Comparison of ENCODE assay signal across 8 mouse cellular contexts in the genomic region with DNA sequence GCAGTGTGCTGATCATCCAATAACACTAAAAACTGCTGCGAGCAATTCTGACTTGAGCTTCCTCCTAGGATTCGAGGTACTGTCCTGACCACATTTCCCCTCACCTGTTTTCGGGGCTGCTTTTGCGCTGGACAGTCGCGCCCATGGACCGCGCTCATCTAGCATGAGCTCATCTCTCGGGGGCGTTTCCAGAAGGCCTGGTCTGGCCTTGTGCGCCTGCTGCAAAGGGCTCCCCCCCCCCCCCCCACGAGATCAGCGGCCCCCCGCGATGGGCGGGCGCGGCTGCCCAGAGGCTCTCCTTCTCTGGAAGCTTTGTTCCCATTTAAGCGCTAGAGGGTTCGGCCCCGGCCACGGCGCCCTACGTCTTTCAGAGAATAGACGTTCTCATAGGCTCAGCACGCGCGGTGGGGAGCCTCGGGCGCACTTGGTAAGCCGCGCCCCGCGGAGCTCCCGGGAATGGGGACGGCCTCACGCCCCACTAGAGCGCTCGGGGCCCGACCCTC. TPM values are rescaled to one million over a fixed set of nuclear protein-coding genes. Genes with fewer than 3 reads are reported as not detected.
A peak's percentile ranks its signal among the peaks of the same experiment; 100 is the strongest.
DNase-seq lines count a peak whose midpoint lies in the region; ATAC-seq and TF ChIP-seq lines count a peak whose summit lies in the region.

No protein-coding gene starts in this region.

- no peaks in the 10 kb centered on the region for H3K36me3 ChIP-seq in kidney, adult 2 months (ENCODE audit: control insufficient read depth, insufficient read depth, low read length)
- H3K36me3 ChIP-seq in CH12.LX (replicated peaks in 1 of 2; ENCODE audit: control insufficient read depth in 1 of 2, insufficient read depth in 1 of 2, low read length in 1 of 2), result peaks cover 0 to 1% of the 10 kb centered on the region in 2 experiments
- no peaks in the 10 kb centered on the region for H3K36me3 ChIP-seq in embryonic facial prominence, embryonic 10.5 days (replicated peaks)
- H3K36me3 ChIP-seq in limb, embryonic 11.5 days (ENCODE audit: control insufficient read depth, insufficient read depth, low read length), result no peaks in the 10 kb centered on the region

- no peak for TF ChIP-seq POLR2A in kidney, adult 2 months (IDR thresholded peaks at IDR 0.05; ENCODE audit: low read depth, low read length)
- TF ChIP-seq POLR2A in CH12.LX (IDR thresholded peaks at IDR 0.05; ENCODE audit: low read depth, low read length), result no peak
- TF ChIP-seq POLR2A in olfactory bulb, adult 2 months (IDR thresholded peaks at IDR 0.05; ENCODE audit: insufficient read depth, low read depth, low read length), result no peak

- peak overlapping the region; percentile 70 for H3K9ac ChIP-seq in CH12.LX (ENCODE audit: insufficient read depth, low read depth)
- peak overlapping the region; percentile 97 for H3K9ac ChIP-seq in limb, embryonic 11.5 days (ENCODE audit: low read length)

- no peak for TF ChIP-seq EP300 in CH12.LX (IDR thresholded peaks at IDR 0.05; ENCODE audit: low read length)

- H3K4me3 ChIP-seq in kidney, adult 2 months (ENCODE audit: insufficient read depth, low read depth, low read length), result peak overlapping the region; percentile 72
- H3K4me3 ChIP-seq in CH12.LX (replicated peaks in 1 of 3; ENCODE audit: low read depth in 2 of 3, low read length in 2 of 3, poor library complexity in 1 of 3), result peak overlapping the region; percentile 73 to 89 (median 81)
- peak overlapping the region; percentile 96 for H3K4me3 ChIP-seq in embryonic facial prominence, embryonic 10.5 days
- H3K4me3 ChIP-seq in limb, embryonic 11.5 days (ENCODE audit: low read depth, low read length), result peak overlapping the region; percentile 80
- peak overlapping the region; percentile 92 for H3K4me3 ChIP-seq in olfactory bulb, adult 2 months (ENCODE audit: insufficient read depth, low read depth, low read length)

- no peak for DNase-seq in kidney, adult 2 months
- DNase-seq in kidney, adult 11 months, result no peak
- peak; percentile 73 for DNase-seq in CH12.LX (ENCODE audit: extremely low read depth)
- peak; percentile 87 for DNase-seq in embryonic facial prominence, embryonic 10.5 days (ENCODE audit: low spot score)
- DNase-seq in limb, embryonic 11.5 days (ENCODE audit: low spot score), result no peak
- no peak for DNase-seq in urinary bladder, postnatal 36 days (ENCODE audit: low spot score in 2 of 2)
- DNase-seq in right cerebral cortex, postnatal 10 days (ENCODE audit: low spot score in 2 of 2), result no peak

- peaks cover 27% of the 10 kb centered on the region for H3K79me2 ChIP-seq in CH12.LX (replicated peaks; ENCODE audit: control insufficient read depth, extremely low read depth, insufficient read depth, poor library complexity, severe bottlenecking)

- TF ChIP-seq RAD21 in CH12.LX (IDR thresholded peaks at IDR 0.05; ENCODE audit: low read depth, low read length), result no peak

- peak overlapping the region; percentile 91 for H3K27ac ChIP-seq in kidney, adult 2 months (ENCODE audit: insufficient read depth, low read depth, low read length)
- peak overlapping the region; percentile 81 for H3K27ac ChIP-seq in CH12.LX (ENCODE audit: insufficient read depth, low read depth)
- H3K27ac ChIP-seq in embryonic facial prominence, embryonic 10.5 days (replicated peaks), result peak overlapping the region; percentile 99
- H3K27ac ChIP-seq in limb, embryonic 11.5 days (replicated peaks; ENCODE audit: low read depth, low read length), result peak overlapping the region; percentile 100
- peak overlapping the region; percentile 99 for H3K27ac ChIP-seq in olfactory bulb, adult 2 months (ENCODE audit: insufficient read depth, low read depth, low read length)

- peaks cover under 1% of the 10 kb centered on the region; the same call in 1 of the 2 replicates for H3K4me1 ChIP-seq in kidney, adult 2 months (ENCODE audit: control insufficient read depth, insufficient read depth, low read length)
- peaks cover 0 to 19% of the 10 kb centered on the region in 2 experiments; a peak in 2 of 4 replicates for H3K4me1 ChIP-seq in CH12.LX (ENCODE audit: control insufficient read depth in 1 of 2, insufficient read depth in 2 of 2)
- H3K4me1 ChIP-seq in embryonic facial prominence, embryonic 10.5 days, result peaks cover 20% of the 10 kb centered on the region
- peaks cover 9% of the 10 kb centered on the region; the same call in 1 of the 2 replicates for H3K4me1 ChIP-seq in limb, embryonic 11.5 days (ENCODE audit: control insufficient read depth, insufficient read depth, low read length)
- H3K4me1 ChIP-seq in olfactory bulb, adult 2 months (ENCODE audit: control insufficient read depth, insufficient read depth, low read length), result no peaks in the 10 kb centered on the region

- peak overlapping the region; percentile 74 for H3K4me2 ChIP-seq in CH12.LX (ENCODE audit: insufficient read depth, low read depth, poor library complexity, severe bottlenecking)
- H3K4me2 ChIP-seq in limb, embryonic 11.5 days (ENCODE audit: low read depth, severe bottlenecking), result peak overlapping the region; percentile 68

- peak; percentile 8; the same call in 1 of the 2 replicates for ATAC-seq in limb, embryonic 11.5 days (ENCODE audit: insufficient number of reproducible peaks, low FRiP score, low TSS enrichment, low read depth)

- in situ Hi-C loops in CH12.LX (cut with MboI; ENCODE audit: low pct_ligation_motif_present, low pct_unique_long_range_greater_than_20kb, low sequenced_read_pairs), result no loop called here

- H3K9me3 ChIP-seq in CH12.LX (replicated peaks; ENCODE audit: low read length), result no peaks in the 10 kb centered on the region
- no peaks in the 10 kb centered on the region for H3K9me3 ChIP-seq in embryonic facial prominence, embryonic 10.5 days
- H3K9me3 ChIP-seq in limb, embryonic 11.5 days (ENCODE audit: control insufficient read depth, low read length), result no peaks in the 10 kb centered on the region

- dilution Hi-C loops in CH12.LX (cut with MboI; ENCODE audit: extremely low pct_ligation_motif_present, extremely low pct_unique_long_range_greater_than_20kb, low sequenced_read_pairs), result no loop called here

- no peak for TF ChIP-seq CTCF in kidney, adult 2 months (conservative IDR thresholded peaks at IDR 0.05; ENCODE audit: insufficient read depth, insufficient read length, low read depth, low read length)
- TF ChIP-seq CTCF in CH12.LX (conservative IDR thresholded peaks at IDR 0.05 in 1 of 2, IDR thresholded peaks at IDR 0.05 in 1 of 2; ENCODE audit: low read depth in 2 of 2, low read length in 2 of 2), result no peak
- no peak for TF ChIP-seq CTCF in olfactory bulb, adult 2 months (IDR thresholded peaks at IDR 0.05; ENCODE audit: insufficient read depth, low read depth, low read length)

- H3K27me3 ChIP-seq in kidney, adult 2 months (replicated peaks; ENCODE audit: control insufficient read depth, insufficient read depth, low read length), result no peaks in the 10 kb centered on the region
- no peaks in the 10 kb centered on the region for H3K27me3 ChIP-seq in CH12.LX (replicated peaks)
- no peaks in the 10 kb centered on the region for H3K27me3 ChIP-seq in embryonic facial prominence, embryonic 10.5 days (replicated peaks; ENCODE audit: low read depth, poor library complexity, severe bottlenecking)
- H3K27me3 ChIP-seq in limb, embryonic 11.5 days (ENCODE audit: control insufficient read depth, insufficient read depth, low read length), result no peaks in the 10 kb centered on the region

- WGBS in kidney, adult 2 months, result under 1% methylated on average over 40 of the region's 40 CpGs
- under 1% methylated on average over 40 of the region's 40 CpGs for WGBS in embryonic facial prominence, embryonic 10.5 days
- under 1% methylated on average over 39 of the region's 40 CpGs for WGBS in limb, embryonic 11.5 days
- under 1% methylated on average over 39 of the region's 40 CpGs for WGBS in olfactory bulb, adult 2 months

TF ChIP-seq in CH12.LX, 34 proteins besides CTCF, POLR2A, EP300 and RAD21:
- TF ChIP-seq MEF2A (IDR thresholded peaks at IDR 0.05; ENCODE audit: borderline replicate concordance, low read depth, low read length) (no peak), MXI1 (IDR thresholded peaks at IDR 0.05; ENCODE audit: low read depth, low read length) (peak; percentile 89), SIN3A (IDR thresholded peaks at IDR 0.05; ENCODE audit: low read length) (peak; percentile 96), MAZ (IDR thresholded peaks at IDR 0.05; ENCODE audit: low read depth, low read length) (0 out of 2 replicates have a peak, but pooled peaks have one; percentile 60), UBTF (IDR thresholded peaks at IDR 0.05; ENCODE audit: low read depth, low read length) (peak; percentile 72; the same call in 1 of the 2 replicates), ELF1 (IDR thresholded peaks at IDR 0.05; ENCODE audit: low read depth, low read length) (no peak), NELFE (IDR thresholded peaks at IDR 0.05; ENCODE audit: low read depth, low read length) (no peak), CHD1 (IDR thresholded peaks at IDR 0.05; ENCODE audit: low read depth, low read length) (peak; percentile 39; the same call in 1 of the 2 replicates), BHLHE40 (IDR thresholded peaks at IDR 0.05; ENCODE audit: low read depth, low read length) (0 out of 2 replicates have a peak, but pooled peaks have one; percentile 44), SMC3 (IDR thresholded peaks at IDR 0.05; ENCODE audit: low read depth, low read length) (no peak), TBP (conservative IDR thresholded peaks at IDR 0.05; ENCODE audit: low read depth, low read length) (0 out of 2 replicates have a peak, but pooled peaks have one; percentile 10), TCF12 (IDR thresholded peaks at IDR 0.05; ENCODE audit: low read depth, low read length) (0 out of 2 replicates have a peak, but pooled peaks have one; percentile 12), JUN (IDR thresholded peaks at IDR 0.05; ENCODE audit: insufficient read depth, low read depth, low read length) (peak; percentile 55; the same call in 1 of the 2 replicates), USF2 (conservative IDR thresholded peaks at IDR 0.05; ENCODE audit: low read depth, low read length) (no peak), ETS1 (conservative IDR thresholded peaks at IDR 0.05; ENCODE audit: low read depth, low read length) (0 out of 2 replicates have a peak, but pooled peaks have one; percentile 2)
TF ChIP-seq in CH12.LX: peak in this region for 10.

RNA-seq across cellular contexts. Expression of a gene that starts 0.6 kb away (rescaled TPM):
- 10.1 and 12.0 TPM in 2 replicates for polyA plus RNA-seq in kidney, adult 2 months (2012; rRNA removed)
- total RNA-seq in CH12.LX (2012; rRNA removed) (15.5 and 15.9 TPM in 2 replicates), CH12.LX (2014; rRNA removed) (6.1 and 6.8 TPM in 2 replicates)
- 27.4 and 30.8 TPM in 2 replicates for polyA plus RNA-seq in CH12.LX (2012; ENCODE audit: insufficient read length, low read depth)
- polyA plus RNA-seq in embryonic facial prominence, embryonic 10.5 days (2016; fragmentation: Nextera tagmentation; extraction: Ambion mirVana), result 69.3 and 69.5 TPM in 2 replicates
- polyA plus RNA-seq in limb, embryonic 11.5 days (2014; fragmentation: Nextera tagmentation; extraction: Ambion mirVana), result 67.5 and 70.4 TPM in 2 replicates
- 55.0 and 135 TPM in 2 replicates for polyA plus RNA-seq in olfactory bulb, adult 2 months (2012; ENCODE audit: insufficient read depth, insufficient read length, low replicate concordance, missing spikeins)

Comparison
In these comparisons a context has a peak if more than half of its experiments do, and no peak if none do; other contexts are left out.
1. DNase-seq: peak in CH12.LX (single experiment) and embryonic facial prominence, embryonic 10.5 days (single experiment); none in kidney, adult 2 months (single experiment), kidney, adult 11 months (single experiment), limb, embryonic 11.5 days (single experiment), urinary bladder, postnatal 36 days (0 of 2) and right cerebral cortex, postnatal 10 days (0 of 2).
2. Peak in every context shown above with its lines, with median percentiles within 50 percentile points of each other: H3K27ac ChIP-seq and H3K4me3 ChIP-seq.